Mouse (Mus musculus): ENCODE measurements at regions not wholly inside any gene's neighbourhood (a gene's known extent, or its start where the extent isn't known, plus 50 kb on each side); places are given as distances from the start of the nearest gene placed in this dataset.

DNA sequence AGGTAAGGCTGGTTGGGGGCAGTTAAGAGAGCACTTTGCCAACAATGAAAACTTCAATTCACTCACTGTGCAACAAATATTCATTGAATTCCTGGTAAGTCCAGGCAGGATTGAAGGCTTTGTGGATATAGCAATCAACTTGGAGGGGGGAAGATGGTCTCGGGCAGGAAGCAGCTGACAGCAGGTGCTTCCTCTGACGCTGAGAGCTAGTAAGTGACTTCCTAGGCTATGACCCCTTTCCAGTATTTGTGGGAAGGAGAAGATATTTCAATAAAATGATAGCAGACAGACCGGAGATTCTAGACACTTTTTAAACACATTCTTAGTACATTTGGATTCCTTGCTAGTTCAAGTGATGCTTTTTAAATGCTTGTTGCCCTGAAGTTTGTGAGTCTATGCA, 195.0 kb downstream of the Dusp6 start:
- H3K27me3 ChIP-seq (replicated peaks) = no peaks in the 10 kb centered on the region
- no peak overlapping the region for H3K27ac ChIP-seq
- no peak overlapping the region for H3K9ac ChIP-seq
- no peaks in the 10 kb centered on the region; the same call in 1 of the 2 replicates for H3K4me1 ChIP-seq (replicated peaks)
- no peak overlapping the region for H3K4me3 ChIP-seq (replicated peaks)
- WGBS = 54% methylated on average over 3 of the region's 3 CpGs
- no peaks in the 10 kb centered on the region for H3K36me3 ChIP-seq
- H3K4me2 ChIP-seq (replicated peaks) = no peak overlapping the region
- ATAC-seq = no peak
- no peaks in the 10 kb centered on the region for H3K9me3 ChIP-seq

DNA sequence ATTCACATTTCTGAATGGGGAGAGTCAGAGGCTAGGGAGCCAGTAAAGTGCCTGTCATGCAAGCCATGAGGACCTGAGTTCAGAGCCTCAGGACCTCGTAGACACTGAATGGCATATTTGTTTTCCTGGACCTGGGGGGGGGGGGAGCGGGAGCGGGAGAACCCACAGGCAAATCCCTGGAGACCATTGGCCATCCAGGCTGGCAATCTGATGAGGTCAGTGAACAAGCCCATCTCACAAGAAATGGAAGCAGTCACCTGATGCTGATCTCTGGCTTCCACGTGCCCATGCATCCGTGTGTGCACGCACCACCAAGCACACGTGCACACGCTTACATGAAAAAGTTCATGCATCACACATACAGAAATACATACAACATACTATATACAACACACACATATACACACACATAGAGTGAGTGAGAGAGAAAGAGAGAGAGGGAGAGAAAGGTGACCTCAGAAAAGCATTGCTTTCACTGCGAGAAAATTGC, 196.2 kb downstream of the Dusp6 start:
- Histone ChIP-seq H3K4me3 (replicated peaks) (no peak overlapping the region), H3K27ac (no peak overlapping the region), H3K4me2 (replicated peaks) (no peak overlapping the region), H3K36me3 (no peaks in the 10 kb centered on the region), H3K9ac (no peak overlapping the region), H3K9me3 (no peaks in the 10 kb centered on the region), H3K27me3 (replicated peaks) (no peaks in the 10 kb centered on the region), H3K4me1 (replicated peaks) (no peaks in the 10 kb centered on the region; the same call in 1 of the 2 replicates)
- 82% methylated on average over 9 of the region's 9 CpGs for WGBS
- ATAC-seq = no peak

DNA sequence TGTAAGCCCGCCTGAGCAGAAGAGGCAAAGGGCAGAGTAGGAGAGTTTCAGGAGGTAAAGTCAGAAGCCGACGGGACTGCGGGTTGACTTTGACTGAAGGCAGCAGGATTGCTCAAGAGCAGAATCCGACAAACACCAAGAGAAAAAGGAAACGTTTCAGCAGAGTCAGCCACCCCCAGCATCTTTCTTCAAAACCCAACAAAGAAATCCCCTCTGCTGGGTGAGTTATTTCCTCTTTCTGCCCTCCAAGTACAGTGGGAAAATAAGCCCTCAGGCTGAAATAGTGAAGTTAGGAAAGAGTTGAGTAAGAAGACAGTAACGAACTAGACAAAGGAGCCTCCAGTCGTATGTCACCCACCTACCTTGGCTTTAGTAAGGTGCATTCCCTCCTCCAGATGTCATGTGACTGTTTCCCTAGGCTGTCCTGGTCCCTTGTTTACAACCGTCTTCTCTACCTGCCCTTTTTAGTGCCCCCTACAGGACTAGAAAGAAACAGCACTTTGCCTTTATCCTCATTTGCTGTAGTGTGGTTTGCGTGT, 196.9 kb downstream of the Dusp6 start:
- no peak overlapping the region for H3K4me3 ChIP-seq (replicated peaks)
- 50% methylated on average over 10 of the region's 10 CpGs for WGBS
- no peak overlapping the region for H3K27ac ChIP-seq
- H3K27me3 ChIP-seq (replicated peaks) = no peaks in the 10 kb centered on the region
- H3K4me2 ChIP-seq (replicated peaks) = no peak overlapping the region
- ATAC-seq = peak; percentile 34; the same call in 1 of the 2 replicates
- H3K9me3 ChIP-seq = no peaks in the 10 kb centered on the region
- no peaks in the 10 kb centered on the region; the same call in 1 of the 2 replicates for H3K4me1 ChIP-seq (replicated peaks)
- H3K36me3 ChIP-seq = no peaks in the 10 kb centered on the region
- no peak overlapping the region for H3K9ac ChIP-seq

DNA sequence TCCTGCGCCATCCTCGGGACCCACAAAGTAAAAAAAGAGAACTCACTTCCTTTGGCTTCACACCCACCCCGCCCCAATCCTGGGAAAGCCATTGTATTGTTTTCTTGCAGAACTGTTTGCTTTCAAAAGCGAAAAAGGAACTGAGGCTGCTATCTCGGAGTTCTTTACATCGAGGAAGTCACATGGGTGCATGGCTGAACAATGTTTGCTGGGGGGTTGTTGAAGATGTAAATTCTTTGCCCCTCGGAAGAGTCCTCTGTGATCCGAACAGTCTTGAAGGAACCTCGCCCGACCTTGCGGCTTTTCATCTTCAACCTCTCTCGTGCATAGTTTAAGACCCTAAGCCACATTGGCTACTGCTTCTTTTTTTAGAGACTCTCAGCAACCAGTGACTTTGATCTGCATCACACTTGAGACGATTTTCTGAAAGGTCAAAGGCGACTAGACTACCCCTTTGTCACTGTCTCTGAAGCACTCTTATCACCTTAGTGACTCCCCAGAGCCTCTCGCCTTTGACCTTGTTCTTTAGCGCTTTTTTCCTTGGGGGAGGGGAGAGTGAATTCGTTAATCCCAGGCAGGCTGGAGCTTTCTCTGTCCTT, 197.9 kb downstream of the Dusp6 start:
- Histone ChIP-seq H3K9me3 (no peaks in the 10 kb centered on the region), H3K4me1 (replicated peaks) (no peaks in the 10 kb centered on the region; the same call in 1 of the 2 replicates), H3K4me2 (replicated peaks) (peak overlapping the region; percentile 68), H3K9ac (peak overlapping the region; percentile 34; the same call in 1 of the 2 replicates), H3K36me3 (no peaks in the 10 kb centered on the region), H3K27ac (0 out of 2 replicates have a peak overlapping the region, but pooled peaks have one; percentile 17), H3K4me3 (replicated peaks) (peak overlapping the region; percentile 34), H3K27me3 (replicated peaks) (no peaks in the 10 kb centered on the region)
- peak; percentile 70 for ATAC-seq
- WGBS = 9% methylated on average over 17 of the region's 17 CpGs

DNA sequence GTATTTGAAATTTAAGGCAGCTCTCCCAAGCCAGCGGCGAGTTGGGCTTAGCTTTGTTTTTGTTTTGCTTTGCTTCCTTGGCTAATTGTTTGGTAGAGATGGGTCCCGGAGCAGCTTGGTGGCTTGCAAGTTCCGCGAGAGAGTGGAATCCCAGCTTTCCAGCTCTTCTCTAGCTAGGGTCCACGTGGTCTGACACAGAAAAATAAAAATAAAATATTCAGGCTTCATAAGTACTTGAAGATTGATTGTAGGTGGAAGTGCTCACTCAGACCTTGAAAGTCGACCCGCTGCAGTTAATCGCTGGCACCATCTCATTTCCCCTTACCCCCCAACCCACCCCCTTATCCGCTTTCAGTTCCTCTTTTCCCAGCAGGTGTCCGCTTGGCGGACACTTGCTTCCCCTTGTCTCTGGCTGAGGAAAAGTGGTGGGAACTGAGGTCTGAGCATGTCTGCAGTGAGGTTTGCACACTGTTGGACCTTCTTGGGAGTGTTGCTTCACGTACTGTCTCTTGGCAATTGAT, 198.5 kb downstream of the Dusp6 start:
- Histone ChIP-seq H3K9ac (peak overlapping the region; percentile 34; the same call in 1 of the 2 replicates), H3K4me3 (replicated peaks) (peak overlapping the region; percentile 34), H3K9me3 (no peaks in the 10 kb centered on the region), H3K36me3 (no peaks in the 10 kb centered on the region), H3K4me1 (replicated peaks) (no peaks in the 10 kb centered on the region; the same call in 1 of the 2 replicates), H3K27ac (0 out of 2 replicates have a peak overlapping the region, but pooled peaks have one; percentile 17), H3K27me3 (replicated peaks) (no peaks in the 10 kb centered on the region), H3K4me2 (replicated peaks) (peak overlapping the region; percentile 68)
- 6% methylated on average over 13 of the region's 13 CpGs for WGBS
- peak; percentile 70 for ATAC-seq

DNA sequence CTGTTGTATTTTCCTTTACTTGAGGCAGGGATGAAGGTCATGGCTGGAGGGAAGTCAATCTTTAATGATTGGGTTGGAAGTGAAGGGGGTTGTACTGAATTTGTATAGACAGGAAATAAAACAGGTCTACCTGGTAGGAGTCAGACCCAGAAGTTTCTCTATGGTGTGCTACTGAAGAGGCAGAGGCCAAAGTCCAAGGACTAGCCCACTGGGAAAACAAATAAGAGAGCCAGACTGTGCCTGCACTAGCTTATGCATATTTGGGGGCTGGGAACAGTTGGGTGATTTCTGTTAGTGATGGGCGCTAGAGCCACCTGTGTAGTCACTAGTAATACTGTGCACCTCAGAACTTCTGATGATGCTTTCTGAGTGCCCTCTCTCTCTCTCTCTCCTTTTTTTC, 203.7 kb downstream of the Dusp6 start:
- ATAC-seq = peak; percentile 39
- WGBS = 96% methylated on average over 1 of the region's 1 CpGs

DNA sequence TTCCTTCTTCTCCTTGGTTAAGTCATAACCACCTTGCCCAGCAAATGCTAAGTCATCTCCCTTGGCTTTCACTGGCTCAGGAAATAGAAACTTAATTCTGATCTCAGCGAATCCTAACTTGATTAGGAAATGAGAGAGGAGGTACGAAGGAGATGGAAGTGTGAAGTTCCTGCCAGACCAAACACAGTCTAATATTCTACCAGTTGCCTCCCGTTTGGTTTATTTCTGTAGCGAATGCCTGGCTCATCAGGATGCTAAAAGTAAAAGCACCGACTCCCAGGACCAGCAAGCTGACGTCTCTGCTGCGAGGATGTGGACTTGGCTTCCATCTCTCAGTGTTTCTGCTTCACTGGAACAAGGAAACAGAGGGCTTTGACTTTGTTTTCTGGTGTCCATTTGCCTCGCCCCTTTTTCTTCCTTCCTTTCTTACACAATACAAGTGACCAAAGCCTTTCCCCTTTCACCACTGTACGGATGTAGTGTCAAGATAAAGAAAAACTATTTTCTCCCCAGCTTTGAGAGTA, 204.3 kb downstream of the Dusp6 start:
- H3K27ac ChIP-seq = no peak overlapping the region
- WGBS = 71% methylated on average over 9 of the region's 9 CpGs
- ATAC-seq = no peak

More for the DNA sequence above, 203.7 kb downstream of the Dusp6 start:
- Histone ChIP-seq H3K9me3 (no peaks in the 10 kb centered on the region), H3K9ac (no peak overlapping the region), H3K36me3 (no peaks in the 10 kb centered on the region), H3K4me1 (replicated peaks) (no peaks in the 10 kb centered on the region), H3K27me3 (replicated peaks) (no peaks in the 10 kb centered on the region), H3K27ac (no peak overlapping the region), H3K4me3 (replicated peaks) (no peak overlapping the region), H3K4me2 (replicated peaks) (no peak overlapping the region)

DNA sequence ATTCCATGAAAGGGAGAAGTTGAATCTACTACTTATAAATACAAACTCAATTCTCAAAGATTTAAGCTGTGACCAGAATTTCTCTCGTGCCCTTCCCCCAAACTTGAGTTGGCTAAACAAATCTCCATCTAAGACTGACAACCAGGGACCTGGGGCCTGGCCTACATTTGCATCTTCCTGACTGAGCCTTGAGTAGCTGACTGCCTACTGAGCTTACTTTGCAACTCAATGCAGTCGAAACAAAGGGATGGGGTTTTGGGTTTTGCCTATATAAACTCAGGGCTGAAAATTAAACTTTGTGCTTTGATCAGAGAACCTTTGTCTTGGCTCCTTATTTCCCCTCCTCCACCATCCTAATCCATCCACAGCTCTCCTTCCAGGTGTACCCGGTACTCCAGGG, 205.9 kb downstream of the Dusp6 start:
- Histone ChIP-seq H3K4me2 (replicated peaks) (no peak overlapping the region), H3K9ac (no peak overlapping the region), H3K4me1 (replicated peaks) (no peaks in the 10 kb centered on the region), H3K27ac (no peak overlapping the region), H3K36me3 (no peaks in the 10 kb centered on the region), H3K9me3 (no peaks in the 10 kb centered on the region), H3K4me3 (replicated peaks) (no peak overlapping the region), H3K27me3 (replicated peaks) (no peaks in the 10 kb centered on the region)
- 59% methylated on average over 3 of the region's 3 CpGs for WGBS
- ATAC-seq = no peak

More for the DNA sequence above, 204.3 kb downstream of the Dusp6 start:
- H3K36me3 ChIP-seq = no peaks in the 10 kb centered on the region
- no peak overlapping the region for H3K4me3 ChIP-seq (replicated peaks)
- no peak overlapping the region for H3K4me2 ChIP-seq (replicated peaks)
- H3K4me1 ChIP-seq (replicated peaks) = no peaks in the 10 kb centered on the region
- H3K9ac ChIP-seq = no peak overlapping the region
- H3K27me3 ChIP-seq (replicated peaks) = no peaks in the 10 kb centered on the region
- H3K9me3 ChIP-seq = no peaks in the 10 kb centered on the region

DNA sequence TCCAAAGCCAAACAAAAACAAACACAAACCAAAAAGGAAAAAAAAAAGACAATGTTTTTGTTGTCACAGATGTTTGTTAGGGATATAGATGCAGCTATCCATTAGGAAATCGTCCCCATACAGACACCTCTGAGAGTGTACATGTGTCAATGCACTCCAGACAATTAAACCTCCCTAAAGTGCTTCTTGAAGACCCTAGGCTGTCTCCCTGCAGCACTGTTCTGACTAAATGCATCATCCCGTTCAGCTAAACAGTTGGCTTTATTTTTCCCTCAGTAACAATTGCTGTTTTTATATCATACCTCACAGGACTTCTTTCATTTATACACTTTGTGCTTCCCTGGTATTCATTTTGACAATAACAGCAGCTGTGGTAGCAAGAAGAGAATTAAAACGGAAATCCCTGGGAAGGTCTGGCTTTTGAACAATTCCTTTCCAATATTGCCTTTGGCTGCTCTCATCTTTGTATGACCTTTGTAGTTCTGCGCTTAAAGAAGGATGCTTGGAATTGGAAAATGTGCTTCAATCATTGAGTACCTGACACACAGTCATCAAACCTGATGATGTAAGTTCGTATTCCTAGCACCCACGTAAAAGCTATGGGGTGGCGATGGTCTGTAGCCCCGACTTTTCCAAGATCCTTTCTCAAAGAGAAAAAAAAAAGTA, 208.9 kb downstream of the Dusp6 start:
- H3K4me3 ChIP-seq (replicated peaks) = no peak overlapping the region

DNA sequence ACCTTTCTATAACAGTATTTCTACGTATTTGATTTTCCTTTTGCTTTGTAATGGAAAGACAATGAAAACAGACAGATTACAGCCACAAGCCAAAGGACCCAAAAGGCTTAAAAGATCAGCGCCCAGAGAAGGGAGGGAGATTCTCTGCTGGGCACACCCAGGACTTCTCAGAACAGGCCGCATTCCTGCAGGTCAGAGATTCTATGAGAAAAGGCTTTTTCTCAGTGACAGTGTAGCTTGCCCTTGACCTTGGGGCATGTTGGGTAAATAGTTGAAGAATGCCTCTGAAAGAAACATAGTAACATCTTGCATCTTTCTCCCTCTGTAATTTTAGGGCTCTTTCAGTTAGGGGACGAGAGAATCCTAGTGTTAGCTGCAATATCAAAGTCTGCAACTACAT, 209.8 kb downstream of the Dusp6 start:
- Histone ChIP-seq H3K27me3 (replicated peaks) (no peaks in the 10 kb centered on the region), H3K4me3 (replicated peaks) (no peak overlapping the region), H3K36me3 (no peaks in the 10 kb centered on the region), H3K9ac (no peak overlapping the region), H3K9me3 (no peaks in the 10 kb centered on the region), H3K4me2 (replicated peaks) (no peak overlapping the region), H3K27ac (no peak overlapping the region), H3K4me1 (replicated peaks) (no peaks in the 10 kb centered on the region)
- WGBS = 63% methylated on average over 4 of the region's 4 CpGs
- ATAC-seq = no peak

More for the DNA sequence above, 208.9 kb downstream of the Dusp6 start:
- H3K27me3 ChIP-seq (replicated peaks) = no peaks in the 10 kb centered on the region
- no peak overlapping the region for H3K27ac ChIP-seq
- ATAC-seq = no peak
- no peaks in the 10 kb centered on the region for H3K36me3 ChIP-seq
- H3K4me1 ChIP-seq (replicated peaks) = no peaks in the 10 kb centered on the region
- no peak overlapping the region for H3K4me2 ChIP-seq (replicated peaks)
- WGBS = 75% methylated on average over 8 of the region's 8 CpGs
- no peaks in the 10 kb centered on the region for H3K9me3 ChIP-seq
- no peak overlapping the region for H3K9ac ChIP-seq

DNA sequence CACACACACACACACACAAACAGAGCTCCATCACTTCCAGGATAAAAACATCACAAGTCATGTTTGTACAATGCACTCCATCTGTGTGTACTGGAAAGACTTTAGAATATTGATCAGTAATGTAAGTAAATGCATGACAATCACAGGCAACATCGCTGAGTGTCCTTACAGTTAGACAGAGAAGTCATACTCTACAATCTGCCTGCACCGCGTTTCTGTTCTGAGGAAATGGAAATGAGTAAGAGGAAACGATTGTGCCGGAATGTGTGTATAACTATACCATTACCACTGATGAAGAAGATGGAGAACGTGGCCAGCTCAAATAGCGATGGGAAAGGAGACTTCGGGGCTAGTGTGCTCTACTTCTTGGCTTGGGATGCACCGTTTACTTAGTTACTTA, 210.7 kb downstream of the Dusp6 start:
- H3K4me3 ChIP-seq (replicated peaks) = no peak overlapping the region

DNA sequence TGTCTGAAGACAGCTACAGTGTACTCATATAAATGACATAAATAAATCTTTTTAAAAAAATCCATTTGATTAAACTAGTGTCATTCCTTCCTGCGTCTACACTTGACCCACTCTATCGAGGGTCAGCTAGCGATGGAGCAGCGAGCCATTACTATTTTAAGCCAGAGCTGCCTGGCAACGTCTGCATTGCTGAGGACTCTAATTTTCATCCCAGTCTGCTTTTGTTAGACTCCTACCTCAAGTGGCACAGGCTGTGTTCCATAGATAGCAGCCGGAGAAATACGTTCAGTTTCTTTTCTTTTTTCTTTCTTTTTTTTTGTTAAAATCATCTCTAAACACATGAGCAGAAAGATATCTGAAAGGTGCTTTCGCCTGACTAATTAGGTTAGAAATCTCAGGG, 211.5 kb downstream of the Dusp6 start:
- H3K9me3 ChIP-seq = no peaks in the 10 kb centered on the region
- no peaks in the 10 kb centered on the region for H3K27me3 ChIP-seq (replicated peaks)
- no peak for ATAC-seq
- no peak overlapping the region for H3K27ac ChIP-seq
- H3K4me1 ChIP-seq (replicated peaks) = no peaks in the 10 kb centered on the region
- WGBS = 88% methylated on average over 8 of the region's 8 CpGs
- no peak overlapping the region for H3K9ac ChIP-seq
- no peak overlapping the region for H3K4me2 ChIP-seq (replicated peaks)
- H3K36me3 ChIP-seq = no peaks in the 10 kb centered on the region
- H3K4me3 ChIP-seq (replicated peaks) = no peak overlapping the region

More for the DNA sequence above, 210.7 kb downstream of the Dusp6 start:
- Histone ChIP-seq H3K9me3 (no peaks in the 10 kb centered on the region), H3K27ac (no peak overlapping the region), H3K36me3 (no peaks in the 10 kb centered on the region), H3K4me2 (replicated peaks) (no peak overlapping the region), H3K27me3 (replicated peaks) (no peaks in the 10 kb centered on the region), H3K9ac (no peak overlapping the region), H3K4me1 (replicated peaks) (no peaks in the 10 kb centered on the region)
- no peak for ATAC-seq
- 85% methylated on average over 9 of the region's 9 CpGs for WGBS

All from intestine, embryonic 15.5 days (tissue).